Mouse (Mus musculus) small intestine, adult 2 months (tissue): Measurements from ENCODE around the gene 4933434E20Rik.

Experiments
- CTCF ChIP-seq: fragments of 200-500 bp; IDR thresholded peaks from 2 replicates; pipeline ENCODE4 v1.5.1; 2012; ENCODE audit warnings: low read depth, mild to moderate bottlenecking, control low read depth, inconsistent platforms, low read length, moderate library complexity, mixed read lengths; ENCODE audit not compliant: insufficient replicate concordance, insufficient read length; ENCODE audit errors: extremely low read depth
- POLR2A ChIP-seq: fragments of 200-500 bp; IDR thresholded peaks from 2 replicates; pipeline ENCODE4 v1.6.1; 2012; ENCODE audit warnings: low read depth, mild to moderate bottlenecking, control low read depth, inconsistent platforms, low read length, moderate library complexity

DNA sequence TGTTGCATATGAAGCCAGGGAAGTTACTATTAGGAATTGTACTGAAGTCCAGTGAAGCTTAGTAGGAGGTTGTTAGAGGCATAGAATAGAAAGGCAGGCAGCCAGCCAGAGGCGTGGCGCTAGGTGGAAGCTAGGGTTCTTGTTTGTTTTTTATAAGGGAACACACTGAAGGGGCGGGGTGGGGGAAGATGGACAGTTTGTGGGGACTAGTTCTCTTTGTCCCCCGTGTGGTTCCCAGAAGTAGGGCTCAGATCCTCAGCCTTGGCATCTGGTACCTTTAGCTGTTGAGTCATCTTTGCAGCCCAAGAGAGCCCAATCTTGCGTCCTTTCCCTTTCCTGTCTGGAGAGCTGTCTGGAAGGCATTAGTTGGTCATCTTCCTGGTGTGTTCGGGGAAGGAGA is 33.8 kb downstream of the 4933434E20Rik start:
- TF ChIP-seq CTCF, result peak; percentile 16; the same call in 1 of the 2 replicates
- TF ChIP-seq POLR2A, result no peak
